Mouse (Mus musculus) myocyte (in vitro differentiated cells): ENCODE results near the gene Coro7.

ENCODE experiments used
- E2F4 ChIP-seq: IDR thresholded peaks from one replicate; pipeline ENCODE4 v1.6.1; 2011; ENCODE audit warnings: mild to moderate bottlenecking, control low read depth, moderate library complexity; ENCODE audit not compliant: insufficient read depth
- MYOD1 ChIP-seq, 3 experiments: IDR thresholded peaks; one replicate each; pipeline ENCODE4 v1.6.1; 2011; ENCODE audit warnings: control low read depth in 2 of 3, low read depth in 2 of 3, mild to moderate bottlenecking in 2 of 3, moderate library complexity in 1 of 3; ENCODE audit not compliant: insufficient read length in 2 of 3, control insufficient read depth in 1 of 3
- MYOG ChIP-seq, 3 experiments: IDR thresholded peaks; one replicate each; pipeline ENCODE4 v1.6.1; 2011; ENCODE audit warnings: control low read depth in 2 of 3, low read depth in 2 of 3, mild to moderate bottlenecking in 2 of 3; ENCODE audit not compliant: insufficient read length in 2 of 3, control insufficient read depth in 1 of 3, insufficient read depth in 1 of 3
- POLR2A ChIP-seq: IDR thresholded peaks from one replicate; pipeline ENCODE4 v1.6.1; 2011; ENCODE audit warnings: low read depth, mild to moderate bottlenecking, control low read depth, moderate library complexity; ENCODE audit not compliant: insufficient read length
- POLR2AphosphoS2 ChIP-seq: IDR thresholded peaks from one replicate; pipeline ENCODE4 v1.6.1; 2011; ENCODE audit warnings: low read depth, control low read depth; ENCODE audit not compliant: insufficient read length
- SRF ChIP-seq: IDR thresholded peaks from one replicate; pipeline ENCODE4 v1.6.1; 2011; ENCODE audit warnings: low read depth; ENCODE audit not compliant: control insufficient read depth, insufficient read length
- TCF12 ChIP-seq: IDR thresholded peaks from one replicate; pipeline ENCODE4 v1.6.1; 2011; ENCODE audit warnings: mild to moderate bottlenecking, control low read depth; ENCODE audit not compliant: poor library complexity, insufficient read depth, severe bottlenecking
- TCF3 ChIP-seq: IDR thresholded peaks from one replicate; pipeline ENCODE4 v1.6.1; 2011; ENCODE audit warnings: low read depth, control low read depth; ENCODE audit not compliant: insufficient read length
- USF1 ChIP-seq: IDR thresholded peaks from one replicate; pipeline ENCODE4 v1.6.1; 2011; ENCODE audit warnings: low read depth, mild to moderate bottlenecking, control low read depth, moderate library complexity

- TF ChIP-seq POLR2A (no peak), USF1 (no peak), MYOG (IDR thresholded peaks at IDR 0.05; ENCODE audit: control insufficient read depth in 1 of 3, insufficient read depth in 1 of 3, insufficient read length in 2 of 3, low read depth in 2 of 3) (no peak), POLR2AphosphoS2 (peak; percentile 62), TCF12 (no peak), MYOD1 (IDR thresholded peaks at IDR 0.05; ENCODE audit: control insufficient read depth in 1 of 3, insufficient read length in 2 of 3, low read depth in 2 of 3) (no peak), TCF3 (no peak), E2F4 (no peak), SRF (no peak)
These were observed 28.0 kb downstream of the Coro7 start for GRCm38 (mm10) chr16:4651624-4652023.
